Mouse (Mus musculus): ENCODE results near the gene Pax2. TPM values are rescaled to one million over a fixed set of nuclear protein-coding genes. Genes with fewer than 3 reads are reported as not detected.

Pax2 gene
- polyA plus RNA-seq (2021) = 198 TPM

DNA sequence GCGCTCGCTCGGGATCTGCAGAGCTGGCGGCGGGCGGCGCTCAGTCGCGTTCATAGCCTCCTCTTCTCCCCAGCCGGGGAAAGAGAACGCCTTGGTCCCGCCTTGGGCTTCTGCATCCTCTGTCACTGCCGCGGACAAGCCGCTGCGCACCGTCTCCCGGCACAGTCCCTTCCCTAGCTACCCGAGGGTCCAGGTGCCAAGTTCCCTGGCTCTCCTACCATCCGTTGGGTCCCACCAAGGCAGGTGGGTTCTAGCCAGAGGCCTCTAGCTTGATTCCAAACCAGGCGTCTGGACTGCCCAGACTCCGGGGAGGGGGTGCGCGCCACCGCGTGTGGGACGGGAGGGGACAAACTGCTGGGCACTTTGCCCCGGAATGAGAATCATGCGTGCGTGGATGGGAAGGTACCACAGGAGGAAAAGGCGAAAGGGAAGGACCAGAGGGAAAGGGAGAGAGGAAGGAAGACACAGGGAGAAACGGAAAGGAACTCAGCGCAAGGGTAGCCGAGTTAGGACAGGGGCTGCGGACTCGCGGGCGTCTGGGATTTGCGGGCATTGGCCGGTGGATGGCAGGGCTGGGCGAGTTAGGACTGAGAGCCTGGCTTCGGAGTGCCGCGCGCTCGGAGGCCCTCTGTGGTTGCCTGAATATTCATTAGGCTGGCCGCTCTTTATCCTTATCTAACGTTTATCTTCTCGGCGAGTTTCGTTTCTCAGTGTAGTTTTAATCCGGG, at the start of gene Pax2:
Pax2 (plus strand) TSS at position 353 of the 728 bp plus-strand sequence.
- DNase-seq (ENCODE audit: low read depth, low spot score) (no peak), ATAC-seq (peak; percentile 28)
- ChIA-PET CTCF (interaction anchor here (0.9 to 3.3 kb wide), 14 partner anchors 9 to 173 kb away, joined by 3 to 31 read pairs (median 4); no protein-coding TSS in a partner anchor), POLR2A (interaction anchor here (0.6 to 12.2 kb wide), 20 partner anchors 6 to 205 kb away, joined by 3 to 191 read pairs (median 6); no protein-coding TSS in a partner anchor)
- in situ Hi-C loops (cut with MboI; ENCODE audit: low pct_unique_long_range_greater_than_20kb) = no loop called here
- TF ChIP-seq CTCF (IDR thresholded peaks at IDR 0.05) = no peak
- no peaks in the 10 kb centered on the region for H3K27me3 ChIP-seq

DNA sequence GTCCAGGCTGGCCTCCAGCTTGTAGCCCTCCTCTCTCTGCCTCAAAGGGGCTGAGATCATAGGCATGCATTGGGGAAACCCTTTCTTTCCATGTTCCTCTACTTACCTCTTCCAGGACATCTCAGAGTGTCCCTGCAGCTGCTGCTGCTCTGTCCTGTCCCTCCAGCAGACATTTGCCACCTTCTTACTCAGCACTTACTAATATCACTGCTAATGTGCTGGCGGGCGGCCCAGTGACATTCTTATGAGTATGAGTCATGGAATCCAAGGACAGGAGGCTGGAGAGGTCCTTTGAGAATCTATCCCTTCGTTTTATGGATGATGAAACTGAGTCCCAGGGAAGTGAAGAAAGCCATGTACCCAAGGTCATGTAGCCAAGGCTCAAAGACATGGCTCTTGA, 47.0 kb upstream of the Pax2 start:
- ChIA-PET POLR2A (interaction anchor here (1.0 kb wide), 1 partner anchor 10 kb away, joined by 3 read pairs; no protein-coding TSS in a partner anchor), CTCF (no interaction called here)
- ATAC-seq (peak; percentile 71), DNase-seq (ENCODE audit: low read depth, low spot score) (no peak)
- in situ Hi-C loops (cut with MboI; ENCODE audit: low pct_unique_long_range_greater_than_20kb) = no loop called here
- no peaks in the 10 kb centered on the region for H3K27me3 ChIP-seq
- TF ChIP-seq CTCF (IDR thresholded peaks at IDR 0.05) = no peak

DNA sequence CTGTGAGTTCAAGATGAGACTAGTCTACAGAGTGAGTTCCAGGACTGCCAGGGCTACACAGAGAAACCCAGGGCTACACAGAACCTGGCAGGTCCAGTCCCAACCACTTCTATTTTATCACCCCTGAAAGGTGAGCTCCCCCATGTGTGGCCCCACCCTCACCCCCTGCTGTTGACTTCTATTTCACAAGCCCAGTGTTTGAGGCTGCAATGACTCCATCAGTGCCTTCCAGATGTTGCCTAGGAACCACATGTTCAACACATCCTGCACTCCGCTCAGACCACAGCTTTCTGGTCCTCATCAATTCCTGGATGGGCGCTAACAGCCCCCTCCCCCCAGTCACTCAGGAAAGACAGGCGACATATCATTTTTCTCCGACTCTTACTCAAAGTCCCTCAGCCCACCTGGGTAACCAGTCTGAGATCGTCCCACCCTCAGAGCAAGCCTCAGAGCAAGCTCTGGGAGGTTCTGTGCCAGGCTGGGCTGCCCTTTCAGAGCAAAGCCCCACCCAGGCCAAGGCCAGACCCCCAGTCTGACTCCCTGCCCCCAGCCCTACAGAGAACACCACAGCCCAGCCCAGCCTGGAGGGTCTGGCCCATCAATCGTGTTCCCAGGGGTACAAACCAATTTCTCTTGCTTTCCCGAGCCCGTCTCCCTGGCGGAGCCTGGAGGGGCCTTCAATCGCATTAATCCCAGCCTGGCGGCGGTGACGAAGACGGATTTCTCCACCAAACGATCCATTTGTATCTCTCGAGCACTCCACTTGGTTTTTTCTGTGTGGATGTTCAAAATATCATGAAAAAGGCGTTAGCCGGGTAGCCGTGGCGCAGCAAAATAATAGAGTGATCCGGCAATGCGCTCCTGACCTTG, 38.9 kb upstream of the Pax2 start:
- ChIA-PET POLR2A (no interaction called here), CTCF (no interaction called here)
- H3K27me3 ChIP-seq = no peaks in the 10 kb centered on the region
- no peak for ATAC-seq
- no peak for TF ChIP-seq CTCF (IDR thresholded peaks at IDR 0.05)
- in situ Hi-C loops (cut with MboI; ENCODE audit: low pct_unique_long_range_greater_than_20kb) = no loop called here
- DNase-seq (ENCODE audit: low read depth, low spot score) = no peak

DNA sequence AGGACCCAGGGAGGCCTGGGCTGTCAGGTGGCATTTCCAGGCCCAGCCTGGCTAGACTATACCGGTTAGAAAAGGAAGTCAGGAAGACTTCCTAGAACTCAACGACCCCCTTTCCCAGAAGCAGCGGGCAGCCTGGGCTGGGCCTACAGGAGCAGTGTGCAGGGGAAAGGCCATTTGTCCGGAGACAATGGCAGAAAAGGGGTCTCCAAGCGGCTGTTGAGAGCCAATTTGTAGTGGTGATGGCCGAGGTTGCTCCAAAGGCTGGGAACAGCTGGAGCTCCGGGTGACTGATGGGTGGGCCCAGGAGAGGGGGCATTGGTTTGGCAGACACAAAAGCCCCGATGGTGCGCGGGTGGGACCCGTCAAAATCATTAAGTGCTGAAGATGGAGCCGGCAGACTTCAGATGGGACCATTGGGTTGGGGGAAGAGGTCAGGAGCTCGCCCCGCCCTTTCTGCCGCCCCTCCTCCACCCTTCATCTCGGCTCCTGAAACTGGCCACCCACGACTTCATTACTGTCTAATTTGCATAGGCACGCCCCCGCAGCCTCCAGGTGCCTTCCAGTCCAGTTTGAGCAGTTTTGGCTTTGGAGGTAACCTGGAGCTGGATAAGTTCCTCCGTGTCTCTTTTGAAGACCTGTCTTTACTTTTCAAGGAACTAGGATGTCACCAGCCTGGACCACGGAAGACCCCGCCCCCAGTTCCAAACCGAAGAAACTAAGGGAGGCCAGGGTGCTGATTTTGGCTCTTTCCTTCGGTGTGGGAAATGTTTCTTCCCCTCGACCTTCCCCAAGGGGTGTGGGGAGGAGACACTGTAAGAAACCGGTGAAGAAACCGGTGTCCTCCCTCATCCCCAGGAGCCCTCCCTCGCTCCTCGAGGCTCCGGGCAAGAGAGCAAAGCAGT, 36.3 kb upstream of the Pax2 start:
- ChIA-PET POLR2A (interaction anchor here (0.6 to 1.1 kb wide), 4 partner anchors 10 to 155 kb away, joined by 3 to 5 read pairs (median 4); no protein-coding TSS in a partner anchor), CTCF (no interaction called here)
- in situ Hi-C loops (cut with MboI; ENCODE audit: low pct_unique_long_range_greater_than_20kb) = no loop called here
- TF ChIP-seq CTCF (IDR thresholded peaks at IDR 0.05) = no peak
- ATAC-seq (no peak), DNase-seq (ENCODE audit: low read depth, low spot score) (no peak)
- no peaks in the 10 kb centered on the region for H3K27me3 ChIP-seq

DNA sequence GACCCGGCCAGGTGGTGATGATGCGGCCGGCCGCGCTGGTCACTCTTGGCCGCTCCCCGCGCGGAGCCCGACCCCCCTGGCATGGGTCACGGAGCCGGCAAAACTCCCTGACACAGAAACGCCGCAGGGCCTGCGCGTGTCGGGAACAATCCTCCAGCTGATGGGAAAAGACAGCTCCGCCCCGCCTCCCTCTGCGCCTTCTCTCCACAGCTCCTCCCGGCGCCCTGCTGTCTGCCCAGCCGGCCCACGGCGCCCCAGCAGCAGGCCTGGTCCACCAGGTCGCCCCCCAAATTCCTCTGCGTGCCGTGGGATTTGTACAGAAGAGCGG, 35.7 kb upstream of the Pax2 start:
- peak; percentile 64 for ATAC-seq

DNA sequence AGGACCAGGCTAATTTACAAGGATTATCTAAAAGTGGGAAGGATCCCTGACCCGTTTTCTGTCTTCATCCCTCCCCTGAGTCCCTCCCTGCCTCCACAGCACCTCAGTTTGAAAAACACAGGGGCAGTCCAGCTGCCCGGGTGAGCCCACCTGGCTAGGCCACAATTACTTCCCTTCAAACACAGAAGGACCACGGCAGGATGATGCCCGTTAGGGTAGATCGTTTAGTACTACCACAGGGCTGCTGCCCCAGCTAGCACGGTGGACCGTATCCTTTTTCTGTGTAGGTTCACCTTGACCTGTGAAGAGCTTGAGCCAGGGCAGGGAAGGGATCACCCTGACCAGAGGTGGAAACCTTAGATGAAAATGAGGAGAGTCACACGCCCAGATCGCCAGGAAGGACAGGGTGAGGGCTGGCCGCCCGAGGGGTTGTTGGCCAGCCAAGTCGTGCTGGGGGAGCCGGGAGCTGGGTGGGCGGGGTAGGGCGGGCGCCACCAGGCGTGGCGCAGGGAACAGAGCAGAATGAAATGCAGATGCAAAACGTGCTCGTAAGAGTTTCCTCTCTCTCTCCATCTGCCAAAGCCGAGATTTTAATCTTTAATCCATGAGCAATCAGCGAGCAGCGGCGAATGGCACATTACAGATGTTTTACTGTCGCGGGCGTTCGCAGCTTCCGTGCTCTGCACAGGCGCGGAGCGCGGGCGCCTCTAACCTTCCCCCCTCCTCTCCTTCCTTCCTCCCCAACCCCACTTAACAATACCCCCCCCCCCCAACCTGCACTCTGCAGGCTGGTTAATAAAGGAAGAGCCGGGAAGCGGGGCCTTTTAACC, 32.0 kb upstream of the Pax2 start:
- POLR2A ChIA-PET = interaction anchor here (0.6 to 1.9 kb wide), 6 partner anchors 17 to 102 kb away, joined by 3 to 13 read pairs (median 4); partner anchors contain the start of gene Pax2
- in situ Hi-C loops (cut with MboI; ENCODE audit: low pct_unique_long_range_greater_than_20kb) = no loop called here
- no peak for TF ChIP-seq CTCF (IDR thresholded peaks at IDR 0.05)
- peak; percentile 57 for ATAC-seq
- no peaks in the 10 kb centered on the region for H3K27me3 ChIP-seq
- no peak for DNase-seq (ENCODE audit: low read depth, low spot score)
- CTCF ChIA-PET = interaction anchor here (0.7 to 1.5 kb wide), 4 partner anchors 16 to 80 kb away, joined by 3 to 6 read pairs (median 3); no protein-coding TSS in a partner anchor

More for the DNA sequence above, 35.7 kb upstream of the Pax2 start:
- no peak for TF ChIP-seq CTCF (IDR thresholded peaks at IDR 0.05)
- no peaks in the 10 kb centered on the region for H3K27me3 ChIP-seq
- CTCF ChIA-PET = no interaction called here
- peak; percentile 57 for DNase-seq (ENCODE audit: low read depth, low spot score)
- in situ Hi-C loops (cut with MboI; ENCODE audit: low pct_unique_long_range_greater_than_20kb) = no loop called here
- POLR2A ChIA-PET = interaction anchor here (0.6 to 1.4 kb wide), 5 partner anchors 11 to 156 kb away, joined by 3 to 5 read pairs (median 4); no protein-coding TSS in a partner anchor

DNA sequence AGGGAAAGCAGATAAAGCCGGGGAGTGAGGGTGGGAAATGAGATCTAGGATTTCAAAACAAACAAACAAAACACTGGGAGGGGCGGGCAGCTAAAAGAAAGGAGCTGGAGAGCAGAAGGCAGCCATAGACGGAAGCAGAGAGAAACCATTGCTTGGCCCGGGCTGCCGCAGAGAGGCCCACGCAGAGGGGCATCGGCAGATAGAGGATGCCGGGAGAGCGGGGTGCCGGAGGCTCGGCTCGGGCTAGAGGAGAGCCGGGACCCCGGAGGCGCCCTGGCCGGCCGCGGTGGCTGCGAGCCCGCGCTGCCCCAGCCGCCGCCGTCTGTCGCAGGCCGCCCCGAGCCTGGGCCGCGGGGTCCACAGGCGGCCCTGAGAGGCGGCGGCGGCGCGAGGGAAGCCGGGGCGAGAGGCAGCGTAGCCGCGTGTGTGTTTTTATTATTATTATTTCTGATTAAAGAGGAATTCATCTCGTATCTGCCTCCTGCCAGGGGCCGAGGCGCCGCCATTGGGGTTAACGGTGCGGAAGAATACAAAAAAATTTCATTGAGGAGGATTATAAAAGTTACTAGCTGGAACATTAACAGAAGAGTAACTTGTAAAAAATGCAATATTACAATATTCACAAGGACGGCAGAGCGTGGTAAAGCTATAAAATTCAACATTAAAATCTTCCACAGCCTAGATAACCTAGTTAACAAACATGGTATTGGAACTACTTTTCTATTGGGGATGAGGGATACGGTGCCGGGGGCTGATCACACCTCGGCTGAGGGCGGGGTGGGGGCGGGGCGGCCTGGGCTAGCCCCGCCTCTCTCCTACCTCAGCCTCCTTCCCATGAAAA, 29.7 kb upstream of the Pax2 start:
- no peak for TF ChIP-seq CTCF (IDR thresholded peaks at IDR 0.05)
- ATAC-seq = no peak

DNA sequence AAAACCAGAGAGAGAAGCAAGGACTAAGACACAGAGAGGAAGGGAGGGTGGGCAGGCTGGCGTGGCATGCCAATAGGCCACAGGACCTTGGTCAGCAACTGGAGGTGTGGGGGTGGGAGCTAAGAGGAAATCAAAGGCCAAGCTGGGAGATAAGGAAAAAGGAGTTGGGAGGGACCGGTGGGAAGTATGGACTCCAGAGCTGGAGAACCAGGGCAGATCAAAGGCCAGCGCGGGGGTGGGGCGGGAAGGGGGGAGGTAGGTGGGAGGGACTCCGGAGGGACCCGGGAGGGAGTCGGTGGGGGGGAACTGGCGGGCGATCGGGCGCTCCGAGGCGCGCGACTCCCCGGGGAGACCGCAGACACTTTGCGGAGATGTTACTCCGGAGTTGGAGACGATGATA, 21.7 kb upstream of the Pax2 start:
- ATAC-seq (no peak), DNase-seq (ENCODE audit: low read depth, low spot score) (no peak)
- H3K27me3 ChIP-seq = no peaks in the 10 kb centered on the region
- CTCF ChIA-PET = no interaction called here
- TF ChIP-seq CTCF (IDR thresholded peaks at IDR 0.05) = no peak
- POLR2A ChIA-PET = no interaction called here
- in situ Hi-C loops (cut with MboI; ENCODE audit: low pct_unique_long_range_greater_than_20kb) = no loop called here

More for the DNA sequence above, 29.7 kb upstream of the Pax2 start:
- DNase-seq (ENCODE audit: low read depth, low spot score) = no peak
- no peaks in the 10 kb centered on the region for H3K27me3 ChIP-seq
- CTCF ChIA-PET = no interaction called here
- POLR2A ChIA-PET = no interaction called here
- in situ Hi-C loops (cut with MboI; ENCODE audit: low pct_unique_long_range_greater_than_20kb) = no loop called here

DNA sequence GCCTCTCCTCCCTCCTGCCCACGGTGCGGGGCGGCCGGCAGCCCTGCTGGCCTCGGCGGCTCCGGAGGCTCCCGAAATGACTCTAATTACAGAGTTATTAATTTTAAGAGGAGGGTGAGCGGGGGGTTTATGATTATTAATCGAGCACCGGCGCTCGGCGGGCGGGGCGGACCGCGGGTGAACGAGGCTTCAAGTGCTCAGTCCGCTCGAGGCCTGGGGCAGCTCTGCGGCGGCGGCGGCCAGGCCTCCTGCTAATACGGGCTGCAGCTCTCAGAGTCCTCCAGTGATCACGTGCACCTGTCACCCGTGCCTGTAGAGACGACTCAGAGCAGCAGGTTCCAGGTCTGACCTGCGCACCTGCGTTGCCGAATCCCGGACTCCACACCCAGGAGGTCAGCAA, 21.2 kb upstream of the Pax2 start:
- POLR2A ChIA-PET = interaction anchor here (0.6 kb wide), 1 partner anchor 18 kb away, joined by 4 read pairs; no protein-coding TSS in a partner anchor
- no peaks in the 10 kb centered on the region for H3K27me3 ChIP-seq
- in situ Hi-C loops (cut with MboI; ENCODE audit: low pct_unique_long_range_greater_than_20kb) = no loop called here
- DNase-seq (ENCODE audit: low read depth, low spot score) = no peak
- CTCF ChIA-PET = no interaction called here
- no peak for ATAC-seq
- TF ChIP-seq CTCF (IDR thresholded peaks at IDR 0.05) = no peak
